8 mouse cellular contexts compared by ENCODE assay signal in genomic region chr12:112169240-112169639, GRCm38 (mm10). TPM values are rescaled to one million over a fixed set of nuclear protein-coding genes. Genes with fewer than 3 reads are reported as not detected.
A peak's percentile ranks its signal among the peaks of the same experiment; 100 is the strongest.
DNase-seq lines count a peak whose midpoint lies in the region; ATAC-seq and TF ChIP-seq lines count a peak whose summit lies in the region.
"Had no signal": no experiment of that assay in that cellular context is flagged by ENCODE, and none has a peak within 500 bp of the region (broad histone marks: within the 10 kb centered on the region; RNA-seq: fewer than 3 reads in every experiment).

No protein-coding gene starts in this region.

- no peaks in the 10 kb centered on the region for H3K9me3 ChIP-seq in midbrain, embryonic 13.5 days
- no peaks in the 10 kb centered on the region for H3K9me3 ChIP-seq in midbrain, embryonic 15.5 days
- no peaks in the 10 kb centered on the region for H3K9me3 ChIP-seq in forebrain, postnatal 0 days (ENCODE audit: low read length)
- H3K9me3 ChIP-seq in intestine, embryonic 16.5 days (ENCODE audit: control insufficient read depth, low read length), result no peaks in the 10 kb centered on the region

- no peak for ATAC-seq in midbrain, embryonic 13.5 days
- ATAC-seq in midbrain, embryonic 15.5 days (replicated peaks), result no peak
- no peak for ATAC-seq in forebrain, postnatal 0 days
- ATAC-seq in intestine, embryonic 16.5 days, result peak; percentile 47; the same call in 1 of the 2 replicates

- peaks cover 3% of the 10 kb centered on the region; the same call in 1 of the 2 replicates for H3K27me3 ChIP-seq in midbrain, embryonic 13.5 days
- no peaks in the 10 kb centered on the region for H3K27me3 ChIP-seq in midbrain, embryonic 15.5 days (replicated peaks)
- H3K27me3 ChIP-seq in forebrain, postnatal 0 days (ENCODE audit: insufficient read depth, low read length), result no peaks in the 10 kb centered on the region
- H3K27me3 ChIP-seq in intestine, embryonic 16.5 days (replicated peaks; ENCODE audit: control insufficient read depth, insufficient read depth, low read length), result no peaks in the 10 kb centered on the region

- no peak overlapping the region for H3K4me2 ChIP-seq in midbrain, embryonic 13.5 days (replicated peaks)
- no peak overlapping the region for H3K4me2 ChIP-seq in midbrain, embryonic 15.5 days
- no peak overlapping the region for H3K4me2 ChIP-seq in forebrain, postnatal 0 days (ENCODE audit: low read depth)
- H3K4me2 ChIP-seq in intestine, embryonic 16.5 days (ENCODE audit: low read depth, low read length), result no peak overlapping the region

- peaks cover 26% of the 10 kb centered on the region for H3K36me3 ChIP-seq in midbrain, embryonic 13.5 days
- H3K36me3 ChIP-seq in midbrain, embryonic 15.5 days (replicated peaks), result no peaks in the 10 kb centered on the region
- H3K36me3 ChIP-seq in forebrain, postnatal 0 days (ENCODE audit: insufficient read depth), result peaks cover 25% of the 10 kb centered on the region
- no peaks in the 10 kb centered on the region for H3K36me3 ChIP-seq in intestine, embryonic 16.5 days (ENCODE audit: control insufficient read depth, insufficient read depth, low read length)

- H3K27ac ChIP-seq in midbrain, embryonic 13.5 days, result peak overlapping the region; percentile 47; the same call in 1 of the 2 replicates
- H3K27ac ChIP-seq in midbrain, embryonic 15.5 days, result no peak overlapping the region
- H3K27ac ChIP-seq in forebrain, postnatal 0 days (ENCODE audit: low read depth, low read length), result 0 out of 2 replicates have a peak overlapping the region, but pooled peaks have one; percentile 22
- H3K27ac ChIP-seq in intestine, embryonic 16.5 days (ENCODE audit: low read length), result no peak overlapping the region
- H3K27ac ChIP-seq: left cerebral cortex, adult 2 months had no signal

- TF ChIP-seq CTCF in forebrain, postnatal 0 days (IDR thresholded peaks at IDR 0.05; ENCODE audit: low read depth), result no peak

- peaks cover 78% of the 10 kb centered on the region for H3K4me1 ChIP-seq in midbrain, embryonic 13.5 days (replicated peaks)
- H3K4me1 ChIP-seq in midbrain, embryonic 15.5 days, result peaks cover 42% of the 10 kb centered on the region
- peaks cover 12% of the 10 kb centered on the region for H3K4me1 ChIP-seq in forebrain, postnatal 0 days (ENCODE audit: insufficient read depth)
- peaks cover 19% of the 10 kb centered on the region for H3K4me1 ChIP-seq in intestine, embryonic 16.5 days (ENCODE audit: control insufficient read depth, insufficient read depth, low read length)

- WGBS in midbrain, embryonic 13.5 days, result 77% methylated on average over 5 of the region's 5 CpGs
- WGBS in midbrain, embryonic 15.5 days, result 70% methylated on average over 5 of the region's 5 CpGs
- WGBS in forebrain, postnatal 0 days, result 63% methylated on average over 5 of the region's 5 CpGs
- 48% methylated on average over 5 of the region's 5 CpGs for WGBS in intestine, embryonic 16.5 days

- DNase-seq in forebrain, postnatal 0 days, result no peak
- DNase-seq in skeletal muscle tissue, adult 2 months (ENCODE audit: low read depth, low spot score), result peak; percentile 25
- DNase-seq in right cerebral cortex, postnatal 25 days, result no peak
- DNase-seq in T-cell, adult 2 months (ENCODE audit: low spot score), result no peak

- H3K4me3 ChIP-seq in midbrain, embryonic 13.5 days (replicated peaks), result no peak overlapping the region
- no peak overlapping the region for H3K4me3 ChIP-seq in midbrain, embryonic 15.5 days
- H3K4me3 ChIP-seq in forebrain, postnatal 0 days (ENCODE audit: low read depth, low read length), result no peak overlapping the region
- no peak overlapping the region for H3K4me3 ChIP-seq in intestine, embryonic 16.5 days (ENCODE audit: low read length)
- H3K4me3 ChIP-seq: left cerebral cortex, adult 2 months had no signal

- H3K9ac ChIP-seq in midbrain, embryonic 13.5 days (replicated peaks), result no peak overlapping the region
- H3K9ac ChIP-seq in midbrain, embryonic 15.5 days, result no peak overlapping the region
- no peak overlapping the region for H3K9ac ChIP-seq in forebrain, postnatal 0 days
- H3K9ac ChIP-seq in intestine, embryonic 16.5 days (ENCODE audit: low read depth, low read length), result no peak overlapping the region

RNA-seq across cellular contexts. Expression of gene Kif26a, which starts 23.2 kb away (rescaled TPM):
- polyA plus RNA-seq in midbrain, embryonic 13.5 days (2015; fragmentation: Nextera tagmentation; extraction: Ambion mirVana), result 7.0 and 11.4 TPM in 2 replicates
- 7.2 and 8.6 TPM in 2 replicates for polyA plus RNA-seq in midbrain, embryonic 15.5 days (2015; fragmentation: Nextera tagmentation; extraction: Ambion mirVana)
- total RNA-seq in forebrain, postnatal 0 days (2014; rRNA removed), result 50.4 and 55.1 TPM in 2 replicates
- polyA plus RNA-seq in forebrain, postnatal 0 days (2015; fragmentation: Nextera tagmentation; extraction: Ambion mirVana), result 5.0 and 6.2 TPM in 2 replicates
- polyA plus RNA-seq in intestine, embryonic 16.5 days (2015; fragmentation: Nextera tagmentation; extraction: Ambion mirVana), result 1.9 and 2.4 TPM in 2 replicates

Comparison
In these comparisons a context has a peak if more than half of its experiments do, and no peak if none do; other contexts are left out.
1. H3K27ac ChIP-seq: peak in midbrain, embryonic 13.5 days (single experiment) and forebrain, postnatal 0 days (single experiment); none in midbrain, embryonic 15.5 days (single experiment) and intestine, embryonic 16.5 days (single experiment).